Mouse (Mus musculus): ENCODE measurements around the gene Kirrel3.

The Kirrel3 gene

DNA sequence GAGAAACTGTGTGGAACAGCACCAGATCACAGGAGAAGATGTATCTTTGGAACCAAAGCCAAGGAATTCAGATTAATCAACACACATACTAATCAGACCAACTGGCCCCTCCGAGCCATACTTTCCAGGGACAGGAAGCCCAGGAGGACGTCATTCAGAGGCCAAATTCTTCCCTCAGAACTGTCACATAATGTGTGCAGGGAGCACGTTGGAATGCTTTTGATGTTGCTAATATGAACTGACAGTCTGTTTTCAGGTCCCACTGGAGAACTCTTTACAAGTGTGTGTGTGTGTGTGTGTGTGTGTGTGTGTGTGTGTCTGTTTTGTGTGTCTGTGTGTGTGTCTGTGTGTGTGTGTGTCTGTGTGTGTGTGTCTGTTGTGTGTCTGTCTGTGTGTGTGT, 345.0 kb downstream of the Kirrel3 start:
- no peak for DNase-seq (ENCODE audit: low spot score)

DNA sequence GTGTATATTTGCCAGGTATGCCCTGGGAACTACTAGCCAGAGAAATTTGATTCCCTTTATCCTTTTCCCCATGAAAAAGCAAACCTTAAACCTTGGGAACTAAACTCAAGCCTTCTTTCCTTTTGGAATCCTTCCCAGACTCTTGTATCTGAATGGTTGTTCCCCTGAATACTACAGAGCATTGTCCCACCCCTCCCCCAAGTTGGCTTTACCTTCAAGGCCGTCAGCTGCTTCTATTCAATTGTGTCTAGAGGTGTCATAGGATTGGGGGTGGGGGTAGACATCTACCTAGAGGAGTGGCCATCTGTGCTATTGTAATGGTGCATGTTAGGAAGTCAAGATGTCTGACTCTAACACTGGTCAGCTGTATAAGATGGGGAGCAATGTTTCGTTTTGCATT, 351.1 kb downstream of the Kirrel3 start:
- DNase-seq (ENCODE audit: low spot score): no peak

DNA sequence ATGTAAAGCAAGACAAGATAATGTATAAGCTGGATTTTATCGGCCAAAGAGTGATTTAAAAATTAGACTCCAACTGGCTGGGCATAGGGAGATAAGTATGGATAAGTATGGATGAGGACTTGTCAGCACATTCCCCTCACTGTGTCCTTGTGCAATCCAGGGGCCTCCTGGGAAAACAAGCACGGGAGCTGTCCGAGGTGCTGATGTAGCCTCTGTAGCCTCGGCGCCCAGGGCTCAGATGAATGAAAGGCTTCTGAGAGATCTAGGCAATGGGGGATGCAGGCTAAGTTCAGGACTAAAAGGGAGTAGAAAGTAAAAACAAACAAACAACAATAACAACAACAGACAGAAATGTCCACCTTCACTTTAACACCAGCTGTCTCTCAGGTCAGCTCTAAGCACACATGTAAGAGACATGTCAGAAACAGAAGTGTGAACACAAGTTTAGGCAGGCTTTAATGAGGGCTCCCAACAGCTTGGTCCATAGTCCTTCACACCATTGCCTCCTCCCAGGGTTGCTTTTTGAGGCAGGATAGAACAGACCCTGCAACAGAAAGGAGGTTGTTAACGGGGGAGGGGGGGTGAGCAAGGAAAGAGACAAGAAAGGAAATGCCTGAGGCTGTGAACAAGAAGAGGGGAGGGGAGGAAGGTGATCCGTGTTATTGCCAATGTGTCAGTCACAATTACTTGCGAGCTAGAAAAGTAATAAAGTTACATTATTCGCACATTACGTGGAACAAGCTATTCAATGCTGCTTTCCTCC, 352.2 kb downstream of the Kirrel3 start:
- DNase-seq (ENCODE audit: low spot score): peak; percentile 38

DNA sequence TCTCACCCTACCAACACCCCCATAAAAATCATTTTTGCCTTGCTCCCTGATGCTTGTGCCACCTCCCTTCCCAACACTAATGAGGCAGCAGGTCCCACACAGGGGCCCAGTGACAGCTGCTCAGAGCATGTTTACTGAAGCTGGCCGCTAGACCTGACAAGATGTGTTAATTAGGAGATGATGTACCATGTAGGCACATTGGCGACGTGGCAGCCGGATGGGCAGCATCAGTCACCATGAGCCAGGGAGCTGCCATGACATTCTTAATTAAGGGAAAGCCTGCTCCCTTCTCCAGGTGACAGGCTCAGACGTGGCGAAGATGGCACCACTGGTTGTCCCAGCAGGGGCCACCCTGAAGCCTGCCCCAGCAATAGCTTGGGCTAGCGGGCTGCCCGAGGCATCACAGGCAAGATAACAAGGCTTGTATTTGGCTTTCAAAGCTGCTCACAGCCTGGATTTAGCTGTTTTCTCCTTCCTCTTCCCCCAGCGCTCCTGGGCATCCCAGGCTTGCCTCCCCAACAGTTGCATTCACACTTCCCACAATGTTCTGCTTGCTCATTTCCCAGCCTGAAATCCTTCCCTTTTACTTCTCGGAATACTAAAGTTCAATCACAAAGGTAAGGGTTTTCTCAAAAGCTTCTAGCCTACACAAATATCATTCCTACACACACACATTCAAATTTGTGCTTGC, 357.7 kb downstream of the Kirrel3 start:
- DNase-seq (ENCODE audit: low spot score): no peak

DNA sequence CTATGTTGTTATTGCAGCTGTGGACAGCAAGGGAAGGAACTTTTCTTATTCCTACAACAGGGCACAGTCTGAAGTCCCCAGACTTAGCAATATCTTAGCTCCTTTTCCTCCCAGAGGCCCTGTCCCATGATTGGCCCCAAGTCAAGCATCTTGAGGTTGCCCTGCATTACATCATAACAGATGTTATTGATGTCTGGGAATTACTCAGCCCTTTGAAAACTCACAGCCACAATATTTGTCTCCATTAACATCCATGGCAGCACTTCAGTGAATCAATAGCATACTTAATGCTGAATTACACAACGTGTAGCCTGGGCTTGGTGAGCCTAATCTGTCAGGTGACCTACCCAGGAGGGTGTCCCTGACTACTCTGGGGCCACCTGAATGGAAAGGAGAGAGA, 360.7 kb downstream of the Kirrel3 start:
- DNase-seq (ENCODE audit: low spot score): no peak

DNA sequence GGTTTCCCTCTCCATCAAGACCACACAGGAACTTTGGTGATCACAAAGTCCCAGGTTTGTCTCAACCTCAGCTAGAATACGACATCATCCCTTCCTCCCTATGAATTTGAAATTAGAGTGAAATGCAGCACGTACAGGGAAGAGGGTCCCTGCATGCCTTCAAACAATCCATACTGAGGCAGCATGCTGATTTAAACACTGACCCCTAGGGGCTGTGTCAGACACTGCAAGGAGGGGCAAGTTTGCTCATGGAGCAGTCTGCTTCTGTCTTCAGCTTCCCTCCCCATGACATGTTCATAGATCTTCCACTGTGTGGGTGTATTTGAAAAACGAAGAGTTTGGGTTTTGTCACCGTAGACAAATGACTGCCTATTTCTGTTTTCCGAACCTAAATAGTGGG, 362.0 kb downstream of the Kirrel3 start:
- no peak for DNase-seq (ENCODE audit: low spot score)

DNA sequence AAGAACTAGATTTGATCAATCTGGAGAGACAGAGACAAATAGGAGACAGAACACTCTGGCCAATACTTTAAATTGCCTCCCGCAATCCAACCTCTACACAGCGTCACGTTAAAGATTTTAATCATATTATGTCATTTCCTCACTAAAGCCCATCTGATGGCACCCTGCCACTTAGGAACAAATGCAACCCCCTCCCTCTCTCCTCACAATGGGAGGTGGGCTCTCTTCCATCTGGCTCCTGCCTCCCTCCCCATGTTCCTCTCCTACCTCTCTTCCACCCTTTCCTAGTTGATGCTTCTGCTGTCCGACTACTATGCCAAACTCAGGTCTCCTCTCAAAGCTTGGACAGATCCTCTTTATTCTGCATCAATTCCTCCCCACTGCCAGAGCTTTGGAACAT, 365.4 kb downstream of the Kirrel3 start:
- DNase-seq (ENCODE audit: low spot score): no peak

DNA sequence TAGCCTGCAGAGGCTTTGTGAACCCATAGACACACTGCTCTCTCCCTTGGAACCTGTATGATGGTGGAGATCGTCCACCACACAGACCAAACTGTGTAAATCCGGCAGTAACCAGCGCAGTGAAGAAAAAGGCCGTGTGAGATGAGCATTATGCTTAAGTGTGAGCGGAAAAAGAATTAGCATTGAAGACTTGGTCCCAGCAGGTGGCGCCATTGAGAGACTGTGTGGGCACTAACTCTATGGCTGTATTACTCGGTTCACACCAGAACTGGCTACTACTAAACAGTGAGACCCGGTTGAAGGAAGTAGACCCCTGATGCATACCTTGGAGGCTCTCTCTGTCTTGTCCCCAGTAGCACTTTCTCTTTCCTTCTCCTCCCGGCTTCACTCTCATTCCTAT, 371.9 kb downstream of the Kirrel3 start:
- DNase-seq (ENCODE audit: low spot score): no peak

DNA sequence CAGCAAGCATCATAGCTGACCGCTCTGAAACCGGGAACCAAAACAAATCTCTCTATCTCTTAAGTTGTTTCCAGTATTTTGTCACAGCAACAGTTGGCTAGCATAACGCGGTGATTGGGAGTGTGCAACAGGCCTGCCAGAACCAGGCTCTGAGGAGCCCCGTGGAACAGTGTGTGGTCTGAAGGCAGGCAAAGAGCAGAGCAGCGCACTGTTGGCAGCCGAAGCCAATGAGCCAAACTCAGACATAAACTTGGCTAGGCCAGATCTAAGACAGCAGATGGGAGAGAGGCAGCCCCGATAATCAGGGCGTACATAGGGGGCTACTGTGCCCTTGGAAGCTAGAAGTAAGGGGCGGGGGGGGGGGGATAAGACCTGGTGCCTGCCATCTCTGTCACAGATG, 372.4 kb downstream of the Kirrel3 start:
- no peak for DNase-seq (ENCODE audit: low spot score)

DNA sequence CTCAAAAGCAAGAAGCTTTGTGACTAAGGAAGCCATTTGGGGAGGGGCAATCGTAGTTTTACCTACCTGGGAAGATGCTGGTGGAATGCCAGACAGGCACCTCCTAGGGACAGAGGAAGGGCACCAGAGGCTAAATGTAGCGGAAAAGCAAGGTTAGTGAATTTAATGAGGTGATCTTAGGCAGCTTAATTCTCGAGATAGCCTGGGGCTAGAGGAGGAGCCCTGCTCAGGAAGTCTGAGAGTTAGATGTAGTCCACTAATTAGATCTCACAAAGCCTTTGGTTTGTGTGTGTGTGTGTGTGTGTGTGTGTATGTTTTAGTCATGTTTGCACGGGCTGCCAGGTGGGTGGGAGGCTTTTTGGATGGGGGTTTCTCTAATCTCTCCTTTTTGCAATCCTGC, 375.2 kb downstream of the Kirrel3 start:
- no peak for DNase-seq (ENCODE audit: low spot score)

DNA sequence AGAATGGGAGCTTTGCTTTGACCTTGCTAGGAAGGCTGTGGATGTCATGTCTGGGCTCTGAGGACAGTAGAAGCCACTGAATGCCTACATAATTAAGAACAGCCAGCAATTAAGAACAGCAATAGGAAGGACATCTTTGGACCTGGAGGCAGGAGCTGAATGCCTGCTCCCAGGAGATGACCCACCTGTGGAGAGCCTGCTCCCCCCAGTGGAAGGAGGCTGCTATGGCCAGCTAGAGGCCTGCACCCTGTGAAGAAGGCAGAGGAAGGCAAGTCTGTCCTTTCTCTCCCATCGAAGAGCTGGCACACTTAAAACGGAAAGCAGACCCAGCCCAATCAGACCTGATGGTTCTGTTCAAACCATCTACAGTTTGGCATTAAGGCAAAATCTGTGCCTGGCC, 376.1 kb downstream of the Kirrel3 start:
- DNase-seq (ENCODE audit: low spot score): peak; percentile 16

DNA sequence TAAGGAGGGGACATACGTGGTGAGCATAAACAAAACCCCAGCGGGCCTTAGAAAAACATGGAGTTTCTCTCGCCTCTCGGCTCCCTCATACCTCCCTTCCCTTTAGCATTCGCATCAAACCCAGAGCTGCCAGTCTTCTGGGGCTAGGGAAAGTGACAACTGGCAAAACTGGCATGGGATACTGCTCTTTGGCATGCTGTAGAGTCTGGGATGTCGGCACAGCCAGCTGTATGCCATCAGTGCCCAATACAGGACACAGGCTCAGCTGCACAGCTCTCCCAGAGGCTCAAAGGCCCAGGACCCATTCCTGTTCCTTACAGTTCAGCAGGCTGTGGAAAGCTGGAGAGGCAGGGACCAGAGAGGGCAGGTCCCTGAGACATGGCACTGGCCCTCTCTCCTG, 379.9 kb downstream of the Kirrel3 start:
- DNase-seq (ENCODE audit: low spot score): no peak

DNA sequence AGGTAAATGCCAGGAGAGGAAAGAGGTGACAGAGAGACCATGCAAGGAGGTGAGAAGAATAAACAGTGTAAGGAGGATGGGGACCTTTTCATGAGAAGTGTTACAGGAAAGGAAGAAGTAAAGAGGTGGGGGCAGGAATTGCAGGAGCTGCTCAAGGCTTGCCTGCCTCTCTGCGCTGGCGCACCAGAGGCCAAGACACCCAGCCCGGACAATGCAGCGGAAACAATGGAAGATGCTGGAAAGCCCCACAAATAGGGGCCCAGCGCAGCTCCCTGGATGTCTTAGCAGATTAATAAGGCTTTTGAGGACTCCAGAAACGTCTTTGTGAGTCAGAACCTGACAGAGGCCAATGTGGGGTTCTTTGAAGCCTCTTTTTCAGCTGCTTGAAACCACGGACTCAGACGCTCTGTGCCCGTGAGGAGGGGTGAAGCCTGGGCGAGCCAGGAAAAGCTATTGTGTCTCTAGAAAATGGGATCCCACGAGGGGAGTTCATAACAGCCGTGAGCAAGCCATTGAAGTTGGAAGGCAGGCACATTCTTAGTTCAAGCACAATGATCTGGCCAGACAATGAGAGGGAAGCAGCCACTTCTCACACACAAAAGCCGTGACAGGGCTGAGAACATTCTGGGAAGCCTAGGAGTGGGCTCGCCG, 385.7 kb downstream of the Kirrel3 start:
- no peak for DNase-seq (ENCODE audit: low spot score)

DNA sequence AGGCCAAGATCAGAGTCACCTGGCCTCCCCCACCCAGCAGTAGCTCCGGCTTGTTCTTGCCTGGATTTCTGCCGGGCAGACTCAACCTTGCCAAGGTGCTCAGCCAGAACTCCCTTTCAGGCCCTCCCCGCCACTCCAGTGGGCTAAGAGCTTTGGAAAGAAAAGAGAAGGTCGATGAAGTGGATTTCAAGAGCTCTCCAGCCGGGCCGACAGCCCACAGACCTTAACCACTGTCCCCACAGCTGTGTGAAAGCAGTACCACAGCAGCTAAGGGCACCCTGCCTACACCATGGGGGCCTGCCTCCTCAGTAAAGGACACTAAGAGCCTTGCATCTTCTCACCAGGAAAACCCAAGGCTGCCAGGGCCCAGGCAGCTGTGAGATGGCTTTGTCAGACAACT, 389.5 kb downstream of the Kirrel3 start:
- DNase-seq (ENCODE audit: low spot score): no peak

DNA sequence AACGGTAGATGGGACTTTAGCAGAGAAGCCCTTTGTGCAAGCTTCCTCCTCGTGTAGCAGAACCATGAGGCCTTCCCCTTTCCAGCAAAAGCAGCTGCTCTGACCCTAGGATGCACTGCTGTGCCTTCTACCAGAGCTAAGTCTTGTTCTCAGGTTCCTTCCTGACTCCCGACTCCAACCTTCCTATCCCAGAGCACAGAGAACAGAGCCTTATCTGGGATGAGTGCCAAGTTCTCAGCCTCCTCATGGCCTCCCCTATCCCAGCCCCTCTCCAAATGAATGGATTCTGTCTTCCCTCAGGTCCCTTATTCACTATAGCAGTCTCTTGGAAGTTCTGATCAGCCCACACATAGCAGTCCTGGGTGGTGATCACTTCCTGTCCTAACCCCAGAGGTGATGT, 391.5 kb downstream of the Kirrel3 start:
- no peak for DNase-seq (ENCODE audit: low spot score)

DNA sequence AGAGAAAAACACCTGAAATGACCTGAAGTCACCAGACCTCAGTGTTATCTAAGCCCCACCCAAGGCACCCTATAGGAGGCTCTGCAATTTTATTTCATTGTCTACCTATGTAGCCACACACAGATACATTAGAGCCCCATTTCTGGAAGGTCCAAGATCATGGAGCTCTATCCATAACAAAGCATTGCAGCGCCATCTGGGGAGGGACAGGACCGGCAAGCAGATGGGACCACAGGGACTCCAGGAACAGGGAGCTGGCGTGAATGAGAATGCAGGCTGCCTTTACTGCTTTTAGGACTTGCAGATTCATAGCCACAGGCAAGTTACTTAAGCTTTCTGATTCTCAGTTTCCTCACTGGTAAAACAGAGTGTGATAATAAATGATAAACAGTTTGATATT, 392.1 kb downstream of the Kirrel3 start:
- DNase-seq (ENCODE audit: low spot score): no peak

DNA sequence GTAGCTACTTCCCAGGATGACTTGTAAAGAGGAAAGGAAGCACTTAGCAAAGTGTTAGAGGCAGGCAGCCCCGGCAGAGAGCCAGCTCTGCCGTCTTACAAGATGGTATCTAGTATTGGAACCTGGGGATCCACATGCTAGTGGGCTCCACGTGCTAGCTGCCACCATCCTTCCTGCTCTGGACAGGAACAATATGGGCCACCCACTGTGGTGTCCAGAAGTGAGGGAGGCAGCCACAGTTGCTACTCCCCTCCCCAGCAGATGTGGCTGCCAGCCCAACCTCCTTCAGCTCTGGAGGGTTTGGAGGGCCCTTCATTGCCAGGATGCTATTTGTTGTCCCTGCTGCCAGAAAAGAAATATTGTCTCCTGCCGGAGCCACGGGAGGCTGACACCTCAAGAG, 396.1 kb downstream of the Kirrel3 start:
- DNase-seq (ENCODE audit: low spot score): no peak

DNA sequence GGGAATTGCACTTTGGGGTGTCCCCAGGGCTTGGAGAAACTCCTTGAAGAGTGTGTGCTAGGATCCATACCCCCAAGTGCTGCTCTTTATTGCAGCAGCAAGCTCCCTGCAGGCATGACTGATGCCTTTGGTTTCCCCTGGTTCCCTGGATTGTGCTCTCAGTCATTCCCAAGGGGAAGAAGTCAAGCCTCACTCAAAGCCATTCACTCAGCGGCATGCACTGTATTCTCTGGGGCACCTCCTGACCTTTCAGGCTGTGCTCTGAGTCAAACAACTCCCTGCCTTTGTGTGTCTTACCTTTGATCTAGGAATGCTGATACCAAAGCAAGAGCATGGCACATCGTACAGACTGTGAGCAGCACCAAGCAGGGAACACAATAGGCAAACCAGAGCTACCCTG, 396.5 kb downstream of the Kirrel3 start:
- DNase-seq (ENCODE audit: low spot score): no peak

DNA sequence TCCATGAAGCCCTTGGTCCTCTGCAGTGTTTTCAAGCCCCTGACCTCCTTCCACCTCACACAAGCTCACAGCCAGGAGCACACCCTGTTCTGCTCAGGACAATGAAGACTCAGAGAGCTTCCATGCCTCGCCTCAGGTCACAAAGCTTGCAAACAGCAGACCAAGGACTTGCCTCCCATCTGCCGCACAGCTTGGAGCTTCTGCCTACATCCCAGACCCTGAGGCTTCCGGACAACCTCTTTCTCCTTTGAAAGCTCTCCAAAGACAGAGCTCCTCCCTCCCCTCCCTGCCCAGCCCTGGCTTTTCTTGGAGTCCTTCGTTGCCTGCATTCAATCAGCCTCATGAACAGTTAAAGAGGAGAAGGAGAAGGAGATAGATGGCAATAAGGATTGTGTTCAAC, 397.4 kb downstream of the Kirrel3 start:
- no peak for DNase-seq (ENCODE audit: low spot score)

DNA sequence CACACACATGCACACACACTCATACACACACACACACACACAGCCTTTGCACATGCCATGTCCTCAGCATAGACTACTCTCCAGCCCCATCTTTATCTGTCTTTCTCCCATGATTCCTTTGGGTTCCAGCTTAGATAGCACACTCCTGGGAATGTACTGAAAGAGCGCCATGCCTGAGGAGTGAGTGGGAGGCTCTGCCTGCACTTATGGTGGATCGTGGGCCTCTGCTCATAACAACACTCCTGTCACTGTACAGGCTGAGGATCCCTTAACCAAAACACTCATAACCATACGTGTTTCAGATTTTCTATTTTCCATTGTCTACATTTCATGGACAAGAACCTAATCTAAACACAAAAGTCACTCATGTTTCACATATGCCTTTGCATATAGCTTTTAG, 398.6 kb downstream of the Kirrel3 start:
- no peak for DNase-seq (ENCODE audit: low spot score)

DNA sequence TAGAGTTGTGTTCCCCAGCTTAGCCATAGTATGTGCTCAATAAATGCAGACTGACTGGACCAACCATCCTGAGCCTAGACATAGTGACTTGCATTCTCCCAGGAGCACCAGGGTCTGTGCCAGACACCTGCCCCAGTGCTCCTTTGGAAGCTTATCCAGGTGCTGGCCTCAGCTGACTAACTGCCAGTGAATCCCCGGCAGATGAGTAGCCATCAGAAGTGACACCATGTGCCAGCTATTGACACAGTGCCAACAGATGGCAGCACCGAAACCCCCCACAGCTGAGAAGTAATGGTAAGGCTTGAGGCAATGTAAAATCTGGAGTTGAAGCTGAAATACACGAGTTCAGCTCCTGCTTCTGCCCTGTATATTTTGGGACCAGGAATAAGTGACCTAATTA, 399.2 kb downstream of the Kirrel3 start:
- no peak for DNase-seq (ENCODE audit: low spot score)

DNA sequence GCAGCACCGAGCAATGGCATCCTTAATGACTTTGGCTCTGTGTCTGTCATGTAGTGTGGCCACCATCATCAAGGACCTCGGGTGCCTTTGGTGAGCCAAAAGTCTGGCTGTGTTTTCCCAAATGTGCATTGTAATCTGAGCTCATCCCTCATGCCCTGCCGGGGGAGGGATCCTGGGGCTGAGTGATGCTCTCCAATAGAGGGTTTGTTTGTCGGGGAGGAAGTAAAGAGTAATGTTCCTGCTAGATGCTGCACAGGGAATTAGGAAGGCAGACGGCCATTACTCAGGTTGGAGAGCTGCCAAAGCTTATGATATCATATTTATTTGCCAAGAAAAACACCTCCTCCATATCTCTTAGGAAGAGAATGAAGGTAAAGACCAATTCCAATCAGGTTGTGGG, 401.1 kb downstream of the Kirrel3 start:
- no peak for DNase-seq (ENCODE audit: low spot score)

DNA sequence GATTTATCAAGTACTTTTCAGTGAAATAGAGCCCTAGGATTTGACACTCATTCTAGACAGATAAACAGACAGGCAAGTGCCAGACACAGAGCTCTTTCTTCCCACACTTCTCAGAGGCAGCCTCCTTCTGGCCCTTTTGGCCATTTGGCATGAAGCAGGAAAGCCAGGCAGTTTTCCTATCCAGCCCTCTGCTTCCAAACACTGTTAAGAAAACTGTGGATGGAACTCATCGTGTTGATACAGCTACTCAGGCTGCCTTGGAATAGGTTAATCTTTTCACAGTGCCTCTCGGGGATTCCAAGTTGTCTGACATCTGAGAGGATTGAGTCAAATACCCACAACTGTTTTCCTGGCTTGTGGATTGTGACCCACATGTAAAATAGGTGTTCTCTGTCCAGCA, 401.5 kb downstream of the Kirrel3 start:
- no peak for DNase-seq (ENCODE audit: low spot score)

DNA sequence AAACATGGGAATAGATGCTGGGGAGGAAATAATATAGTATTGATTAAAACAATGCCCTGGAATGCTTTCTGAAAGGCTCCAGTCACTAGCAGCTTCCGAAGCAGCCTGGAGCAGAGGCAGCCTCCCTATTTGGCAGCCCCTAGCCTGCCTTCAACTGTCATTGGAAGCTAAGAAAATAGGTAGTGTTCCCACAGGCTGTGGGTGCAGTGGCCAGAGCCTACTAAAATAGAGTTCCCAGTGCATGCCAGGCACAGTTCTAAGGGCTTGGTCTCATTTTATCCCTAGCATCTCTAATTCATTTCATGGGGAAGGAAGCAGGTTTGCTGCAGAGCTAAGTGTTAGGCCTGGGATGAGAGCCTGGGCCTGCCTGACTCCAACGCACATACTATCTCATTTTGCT, 402.6 kb downstream of the Kirrel3 start:
- DNase-seq (ENCODE audit: low spot score): no peak
